Mouse (Mus musculus): Measurements from ENCODE around the gene Rnaseh2a. TPM values are rescaled to one million over a fixed set of nuclear protein-coding genes. Genes with fewer than 3 reads are reported as not detected.

The Rnaseh2a gene
- total and polyA plus RNA-seq, 2 experiments from 2014 or later = 57.3 to 57.9 TPM

- peak; percentile 44 for DNase-seq (ENCODE audit: low spot score)
- WGBS = 1% methylated on average over 55 of the region's 55 CpGs
These were observed 56.6 kb downstream of the Rnaseh2a start for GRCm38 (mm10) chr8:84912895-84913501.

GRCm38 (mm10) chr8:84912391-84912790, 57.2 kb downstream of the Rnaseh2a start:
- no peak for TF ChIP-seq EP300 (IDR thresholded peaks at IDR 0.05; ENCODE audit: low read depth)
- TF ChIP-seq CTCF (IDR thresholded peaks at IDR 0.05; ENCODE audit: low read depth) = no peak
- WGBS = 21% methylated on average over 27 of the region's 27 CpGs
- Histone ChIP-seq H3K4me1 (ENCODE audit: control insufficient read depth, insufficient read depth) (peaks cover 9% of the 10 kb centered on the region; the same call in 1 of the 2 replicates), H3K4me3 (ENCODE audit: low read depth, low read length) (peak overlapping the region; percentile 43), H3K9ac (replicated peaks; ENCODE audit: low read depth, low read length) (no peak overlapping the region), H3K4me2 (ENCODE audit: low read depth, low read length) (peak overlapping the region; percentile 70), H3K9me3 (replicated peaks; ENCODE audit: control insufficient read depth, low read length) (peaks cover 5% of the 10 kb centered on the region), H3K36me3 (replicated peaks; ENCODE audit: control insufficient read depth, insufficient read depth, low read length) (no peaks in the 10 kb centered on the region), H3K27me3 (ENCODE audit: control insufficient read depth, insufficient read depth, low read length) (peaks cover 56% of the 10 kb centered on the region), H3K27ac (ENCODE audit: low read depth) (no peak overlapping the region)
- no peak for DNase-seq (ENCODE audit: low spot score)
- no peak for ATAC-seq (ENCODE audit: insufficient read depth, low read depth)

More at GRCm38 (mm10) chr8:84912895-84913501, 56.6 kb downstream of the Rnaseh2a start:
- peaks cover 62% of the 10 kb centered on the region for H3K27me3 ChIP-seq (ENCODE audit: control insufficient read depth, insufficient read depth, low read length)
- peak overlapping the region; percentile 43 for H3K4me3 ChIP-seq (ENCODE audit: low read depth, low read length)
- H3K4me2 ChIP-seq (ENCODE audit: low read depth, low read length) = peak overlapping the region; percentile 70
- no peak for TF ChIP-seq CTCF (IDR thresholded peaks at IDR 0.05; ENCODE audit: low read depth)
- no peak for TF ChIP-seq EP300 (IDR thresholded peaks at IDR 0.05; ENCODE audit: low read depth)
- peak overlapping the region; percentile 23; the same call in 1 of the 2 replicates for H3K9ac ChIP-seq (replicated peaks; ENCODE audit: low read depth, low read length)
- H3K36me3 ChIP-seq (replicated peaks; ENCODE audit: control insufficient read depth, insufficient read depth, low read length) = no peaks in the 10 kb centered on the region
- no peak overlapping the region for H3K27ac ChIP-seq (ENCODE audit: low read depth)
- H3K9me3 ChIP-seq (replicated peaks; ENCODE audit: control insufficient read depth, low read length) = peaks cover 5% of the 10 kb centered on the region
- peaks cover 9% of the 10 kb centered on the region; the same call in 1 of the 2 replicates for H3K4me1 ChIP-seq (ENCODE audit: control insufficient read depth, insufficient read depth)
- no peak for ATAC-seq (ENCODE audit: insufficient read depth, low read depth)

GRCm38 (mm10) chr8:84911854-84912253, 57.7 kb downstream of the Rnaseh2a start:
- no peaks in the 10 kb centered on the region for H3K36me3 ChIP-seq (replicated peaks; ENCODE audit: control insufficient read depth, insufficient read depth, low read length)
- peaks cover 52% of the 10 kb centered on the region for H3K27me3 ChIP-seq (ENCODE audit: control insufficient read depth, insufficient read depth, low read length)
- no peak overlapping the region for H3K4me2 ChIP-seq (ENCODE audit: low read depth, low read length)
- WGBS = 85% methylated on average over 9 of the region's 9 CpGs
- H3K4me1 ChIP-seq (ENCODE audit: control insufficient read depth, insufficient read depth) = peaks cover 9% of the 10 kb centered on the region; the same call in 1 of the 2 replicates
- no peak overlapping the region for H3K9ac ChIP-seq (replicated peaks; ENCODE audit: low read depth, low read length)
- H3K9me3 ChIP-seq (replicated peaks; ENCODE audit: control insufficient read depth, low read length) = peaks cover 5% of the 10 kb centered on the region
- TF ChIP-seq CTCF (IDR thresholded peaks at IDR 0.05; ENCODE audit: low read depth) = no peak
- TF ChIP-seq EP300 (IDR thresholded peaks at IDR 0.05; ENCODE audit: low read depth) = no peak
- H3K4me3 ChIP-seq (ENCODE audit: low read depth, low read length) = no peak overlapping the region
- H3K27ac ChIP-seq (ENCODE audit: low read depth) = no peak overlapping the region
- DNase-seq (ENCODE audit: low spot score) (no peak), ATAC-seq (ENCODE audit: insufficient read depth, low read depth) (no peak)

GRCm38 (mm10) chr8:84910551-84910950, 59.0 kb downstream of the Rnaseh2a start:
- peaks cover 9% of the 10 kb centered on the region; the same call in 1 of the 2 replicates for H3K4me1 ChIP-seq (ENCODE audit: control insufficient read depth, insufficient read depth)
- TF ChIP-seq EP300 (IDR thresholded peaks at IDR 0.05; ENCODE audit: low read depth) (no peak), CTCF (IDR thresholded peaks at IDR 0.05; ENCODE audit: low read depth) (no peak)
- no peak overlapping the region for H3K4me2 ChIP-seq (ENCODE audit: low read depth, low read length)
- no peak overlapping the region for H3K9ac ChIP-seq (replicated peaks; ENCODE audit: low read depth, low read length)
- H3K36me3 ChIP-seq (replicated peaks; ENCODE audit: control insufficient read depth, insufficient read depth, low read length) = no peaks in the 10 kb centered on the region
- H3K27ac ChIP-seq (ENCODE audit: low read depth) = no peak overlapping the region
- H3K27me3 ChIP-seq (ENCODE audit: control insufficient read depth, insufficient read depth, low read length) = peaks cover 43% of the 10 kb centered on the region
- ATAC-seq (ENCODE audit: insufficient read depth, low read depth) (no peak), DNase-seq (ENCODE audit: low spot score) (no peak)
- 81% methylated on average over 6 of the region's 6 CpGs for WGBS
- H3K4me3 ChIP-seq (ENCODE audit: low read depth, low read length) = no peak overlapping the region
- peaks cover 5% of the 10 kb centered on the region for H3K9me3 ChIP-seq (replicated peaks; ENCODE audit: control insufficient read depth, low read length)

GRCm38 (mm10) chr8:84909949-84910348, 59.6 kb downstream of the Rnaseh2a start:
- H3K4me2 ChIP-seq (ENCODE audit: low read depth, low read length) = no peak overlapping the region
- no peak overlapping the region for H3K4me3 ChIP-seq (ENCODE audit: low read depth, low read length)
- TF ChIP-seq CTCF (IDR thresholded peaks at IDR 0.05; ENCODE audit: low read depth) = no peak
- no peak for TF ChIP-seq EP300 (IDR thresholded peaks at IDR 0.05; ENCODE audit: low read depth)
- H3K27me3 ChIP-seq (ENCODE audit: control insufficient read depth, insufficient read depth, low read length) = peaks cover 43% of the 10 kb centered on the region
- no peak for DNase-seq (ENCODE audit: low spot score)
- H3K27ac ChIP-seq (ENCODE audit: low read depth) = no peak overlapping the region
- no peak for ATAC-seq (ENCODE audit: insufficient read depth, low read depth)
- H3K9ac ChIP-seq (replicated peaks; ENCODE audit: low read depth, low read length) = no peak overlapping the region
- 81% methylated on average over 5 of the region's 5 CpGs for WGBS
- H3K36me3 ChIP-seq (replicated peaks; ENCODE audit: control insufficient read depth, insufficient read depth, low read length) = no peaks in the 10 kb centered on the region
- H3K9me3 ChIP-seq (replicated peaks; ENCODE audit: control insufficient read depth, low read length) = peaks cover 5% of the 10 kb centered on the region
- H3K4me1 ChIP-seq (ENCODE audit: control insufficient read depth, insufficient read depth) = peaks cover 9% of the 10 kb centered on the region; the same call in 1 of the 2 replicates

Measured in heart, postnatal 0 days (tissue).